Mouse (Mus musculus): Measurements from ENCODE around the gene Olfr1223. TPM values are rescaled to one million over a fixed set of nuclear protein-coding genes. Genes with fewer than 3 reads are reported as not detected.

Olfr1223 gene
- not detected in 2 replicates for polyA plus RNA-seq (2012; ENCODE audit: low replicate concordance)

GRCm38 (mm10) chr2:89151460-89151859 is at the start of gene Olfr1223:
TSS of gene Olfr1223 (minus strand) at chr2:89151560.

GRCm38 (mm10) chr2:89199948-89200347 is 48.6 kb upstream of the Olfr1223 start, which contains the start of gene Olfr1226:
TSS of gene Olfr1226 (minus strand) at chr2:89200048.

GRCm38 (mm10) chr2:89174569-89174968 is 23.2 kb upstream of the Olfr1223 start, which contains the start of gene Olfr1225:
TSS of gene Olfr1225 (minus strand) at chr2:89174669.

GRCm38 (mm10) chr2:89163991-89164390 is 12.6 kb upstream of the Olfr1223 start, which contains the start of gene Olfr1224-ps1:
TSS of gene Olfr1224-ps1 (minus strand) at chr2:89164091.

GRCm38 (mm10) chr2:89132954-89133353 is 18.4 kb downstream of the Olfr1223 start, which contains the start of gene Olfr1222:
TSS of gene Olfr1222 (minus strand) at chr2:89133054.

GRCm38 (mm10) chr2:89117183-89117582 is 34.2 kb downstream of the Olfr1223 start, which contains the start of gene Olfr1221:
TSS of gene Olfr1221 (minus strand) at chr2:89117283.

GRCm38 (mm10) chr2:89106735-89107134 is 44.6 kb downstream of the Olfr1223 start, which contains the start of gene Olfr1220:
TSS of gene Olfr1220 (minus strand) at chr2:89106835.

Other genes with a start within 250 kb of the Olfr1223 start
- gene Olfr1208, start 249.2 kb downstream of the Olfr1223 start, polyA plus RNA-seq (2012; ENCODE audit: low replicate concordance): not detected in 2 replicates
- not detected in 2 replicates for gene Olfr1209, start 236.4 kb downstream of the Olfr1223 start, polyA plus RNA-seq (2012; ENCODE audit: low replicate concordance)
- gene Olfr1211, start 213.4 kb downstream of the Olfr1223 start, polyA plus RNA-seq (2012; ENCODE audit: low replicate concordance): 0.03 TPM in 1 of 2 replicates, not detected in the other
- not detected in 2 replicates for gene Olfr1212, start 197.6 kb downstream of the Olfr1223 start, polyA plus RNA-seq (2012; ENCODE audit: low replicate concordance)
- not detected in 2 replicates for gene Gm13762, start 171.3 kb downstream of the Olfr1223 start, polyA plus RNA-seq (2012; ENCODE audit: low replicate concordance)
- not detected in 2 replicates for gene Olfr1214, start 158.9 kb downstream of the Olfr1223 start, polyA plus RNA-seq (2012; ENCODE audit: low replicate concordance)
- not detected in 2 replicates for gene Olfr1215, start 144.6 kb downstream of the Olfr1223 start, polyA plus RNA-seq (2012; ENCODE audit: low replicate concordance)
- gene Olfr1216, start 133.2 kb downstream of the Olfr1223 start, polyA plus RNA-seq (2012; ENCODE audit: low replicate concordance): not detected in 2 replicates
- gene Olfr1217, start 119.5 kb downstream of the Olfr1223 start, polyA plus RNA-seq (2012; ENCODE audit: low replicate concordance): not detected in 2 replicates
- gene Olfr1218, start 90.4 kb downstream of the Olfr1223 start, polyA plus RNA-seq (2012; ENCODE audit: low replicate concordance): not detected in 2 replicates
- not detected in 2 replicates for gene Olfr1219, start 68.0 kb downstream of the Olfr1223 start, polyA plus RNA-seq (2012; ENCODE audit: low replicate concordance)
- gene Olfr1220, start 44.7 kb downstream of the Olfr1223 start, polyA plus RNA-seq (2012; ENCODE audit: low replicate concordance): not detected in 2 replicates
- not detected in 2 replicates for gene Olfr1221, start 34.3 kb downstream of the Olfr1223 start, polyA plus RNA-seq (2012; ENCODE audit: low replicate concordance)
- gene Olfr1222, start 18.5 kb downstream of the Olfr1223 start, polyA plus RNA-seq (2012; ENCODE audit: low replicate concordance): not detected in 2 replicates
- not detected in 2 replicates for gene Olfr1224-ps1, start 12.5 kb upstream of the Olfr1223 start, polyA plus RNA-seq (2012; ENCODE audit: low replicate concordance)
- not detected in 2 replicates for gene Olfr1225, start 23.1 kb upstream of the Olfr1223 start, polyA plus RNA-seq (2012; ENCODE audit: low replicate concordance)
- gene Olfr1226, start 48.5 kb upstream of the Olfr1223 start, polyA plus RNA-seq (2012; ENCODE audit: low replicate concordance): not detected in 2 replicates
- gene Olfr1228, start 102.5 kb upstream of the Olfr1223 start, polyA plus RNA-seq (2012; ENCODE audit: low replicate concordance): not detected in 2 replicates
- gene Olfr1229, start 136.5 kb upstream of the Olfr1223 start, polyA plus RNA-seq (2012; ENCODE audit: low replicate concordance): not detected in 2 replicates
- not detected in 2 replicates for gene Olfr1230, start 145.7 kb upstream of the Olfr1223 start, polyA plus RNA-seq (2012; ENCODE audit: low replicate concordance)
- gene Olfr1231, start 155.5 kb upstream of the Olfr1223 start, polyA plus RNA-seq (2012; ENCODE audit: low replicate concordance): not detected in 2 replicates
- gene Olfr1232, start 178.1 kb upstream of the Olfr1223 start, polyA plus RNA-seq (2012; ENCODE audit: low replicate concordance): not detected in 2 replicates
- not detected in 2 replicates for gene Olfr1233, start 190.8 kb upstream of the Olfr1223 start, polyA plus RNA-seq (2012; ENCODE audit: low replicate concordance)
- gene Olfr1234, start 213.3 kb upstream of the Olfr1223 start, polyA plus RNA-seq (2012; ENCODE audit: low replicate concordance): not detected in 2 replicates